Mouse (Mus musculus) intestine, embryonic 14.5 days (tissue): ENCODE data around the gene Kdm2a. TPM values are rescaled to one million over a fixed set of nuclear protein-coding genes. Genes with fewer than 3 reads are reported as not detected.

Experiments used
- ATAC-seq: fragments of 200-750 bp; cut with Nextera tagmentation; replicated peaks from 2 replicates; pipeline ENCODE4 v1.8.0; 2017; ENCODE audit warnings: low read depth, moderate number of reproducible peaks, moderate TSS enrichment, moderate library complexity; ENCODE audit not compliant: low FRiP score, low TSS enrichment
- DNase-seq: peaks from one replicate; pipeline ENCODE4 v3.0.0-alpha.2; 2018; ENCODE audit warnings: low spot score
- H3K27ac ChIP-seq: fragments of 300-500 bp; sonication (generic); 2 replicates; pipeline ENCODE4 v1.5.1; 2014; ENCODE audit warnings: low read depth, mild to moderate bottlenecking, control low read depth
- H3K27me3 ChIP-seq: fragments of 300-500 bp; sonication (generic); replicated peaks from 2 replicates; pipeline ENCODE4 v1.6.1; 2014; ENCODE audit warnings: low read length, control low read depth; ENCODE audit not compliant: control insufficient read depth, insufficient read depth
- H3K36me3 ChIP-seq: fragments of 300-500 bp; sonication (generic); 2 replicates; pipeline ENCODE4 v1.6.1; 2014; ENCODE audit warnings: low read length, control low read depth; ENCODE audit not compliant: control insufficient read depth, insufficient read depth
- H3K4me1 ChIP-seq: fragments of 300-500 bp; sonication (generic); replicated peaks from 2 replicates; pipeline ENCODE4 v1.6.1; 2014; ENCODE audit warnings: low read length, control low read depth, mixed read lengths; ENCODE audit not compliant: control insufficient read depth, insufficient read depth
- H3K4me2 ChIP-seq: fragments of 300-500 bp; sonication (generic); 2 replicates; pipeline ENCODE4 v1.6.1; 2014; ENCODE audit warnings: low read length
- H3K4me3 ChIP-seq: fragments of 300-500 bp; sonication (generic); 2 replicates; pipeline ENCODE4 v1.5.1; 2014; ENCODE audit warnings: low read depth, low read length, control low read depth, mixed read lengths
- H3K9ac ChIP-seq: fragments of 300-500 bp; sonication (generic); 2 replicates; pipeline ENCODE4 v1.6.1; 2014; ENCODE audit warnings: mild to moderate bottlenecking, low read length
- H3K9me3 ChIP-seq: fragments of 300-500 bp; sonication (generic); 2 replicates; pipeline ENCODE4 v1.6.1; 2016; ENCODE audit warnings: low read length, control low read depth; ENCODE audit not compliant: control insufficient read depth
- WGBS: fragments of 180-500 bp; shearing (Covaris S2); extraction: QIAGEN DNeasy Blood & Tissue Kit; methylation state at CpG from one replicate; pipeline ENCODE4 v1.1.7; 2014; 5-methylcytosine and 5-hydroxymethylcytosine counted together
- polyA plus RNA-seq: library from polyadenylated mRNA; unstranded; fragments of >200 nt; fragmentation: Nextera tagmentation; extraction: Ambion mirVana; gene quantifications from 2 replicates; pipeline ENCODE4 v1.2.1, GENCODE M21; 2014

Gene Kdm2a
- polyA plus RNA-seq, 1 experiment from 2014 or later = 56.7 TPM

- 10% methylated on average over 8 of the region's 8 CpGs for WGBS
- H3K36me3 ChIP-seq = no peaks in the 10 kb centered on the region
- H3K4me3 ChIP-seq = peak overlapping the region; percentile 75
- H3K9me3 ChIP-seq = peaks cover 3% of the 10 kb centered on the region; the same call in 1 of the 2 replicates
- DNase-seq = no peak
- H3K4me1 ChIP-seq = peaks cover 21% of the 10 kb centered on the region
- H3K9ac ChIP-seq = peak overlapping the region; percentile 62
- ATAC-seq = 0 out of 2 replicates have a peak, but pooled peaks have one; percentile 3
- H3K27me3 ChIP-seq = no peaks in the 10 kb centered on the region
- H3K4me2 ChIP-seq = peak overlapping the region; percentile 86
- H3K27ac ChIP-seq = no peak overlapping the region
Observed at GRCm38 (mm10) chr19:4438791-4439160, 40.7 kb upstream of the Kdm2a start.

DNA sequence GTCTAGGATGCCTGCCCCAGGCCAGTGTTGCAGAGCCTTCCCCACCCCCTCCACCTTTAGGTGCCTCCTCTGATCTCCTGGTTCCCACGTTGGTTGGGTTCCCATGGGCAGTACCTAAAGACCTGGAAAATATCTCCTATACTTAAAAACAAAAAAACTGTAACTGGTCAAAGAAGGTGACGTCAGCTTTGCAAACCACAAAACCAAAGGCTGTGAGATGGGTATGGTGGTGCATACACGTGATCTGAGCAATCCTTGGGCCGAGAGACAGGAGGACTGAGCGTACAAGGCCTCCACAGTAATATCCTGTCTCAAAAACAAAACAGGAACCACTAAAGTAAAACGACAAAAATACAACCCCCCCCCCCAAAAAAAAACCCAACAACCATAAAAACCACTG lies 39.8 kb upstream of the Kdm2a start:
- Histone ChIP-seq H3K9ac (no peak overlapping the region), H3K4me2 (no peak overlapping the region), H3K36me3 (no peaks in the 10 kb centered on the region)

DNA sequence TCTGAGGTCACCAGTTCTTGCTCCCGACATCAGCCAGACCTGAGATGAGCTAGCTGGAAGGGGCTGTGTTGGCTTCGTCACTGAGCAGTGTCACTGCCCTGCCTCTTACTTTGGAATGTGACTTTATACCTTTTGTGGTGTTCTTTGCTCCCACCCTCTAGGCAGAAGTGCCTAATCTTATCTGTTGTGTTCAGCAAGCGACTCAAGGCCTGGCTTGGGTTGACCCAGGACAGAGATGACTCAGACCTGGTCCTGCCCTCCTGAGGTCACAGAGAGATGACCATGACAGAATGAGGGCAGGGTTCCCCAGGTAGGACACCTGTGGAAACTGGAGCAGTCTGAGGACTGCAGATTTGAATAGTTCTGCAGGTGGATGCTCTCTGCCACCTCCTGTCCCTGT lies 38.2 kb upstream of the Kdm2a start:
- Histone ChIP-seq H3K9me3 (peaks cover 3% of the 10 kb centered on the region; the same call in 1 of the 2 replicates), H3K4me1 (peaks cover 13% of the 10 kb centered on the region), H3K4me3 (no peak overlapping the region), H3K9ac (no peak overlapping the region), H3K27ac (no peak overlapping the region), H3K36me3 (peaks cover 9% of the 10 kb centered on the region), H3K4me2 (no peak overlapping the region), H3K27me3 (no peaks in the 10 kb centered on the region)
- no peak for ATAC-seq
- 76% methylated on average over 3 of the region's 3 CpGs for WGBS
- no peak for DNase-seq

More for the DNA sequence above, 39.8 kb upstream of the Kdm2a start:
- Histone ChIP-seq H3K27ac (no peak overlapping the region), H3K4me3 (no peak overlapping the region), H3K4me1 (peaks cover 21% of the 10 kb centered on the region), H3K27me3 (no peaks in the 10 kb centered on the region), H3K9me3 (peaks cover 3% of the 10 kb centered on the region; the same call in 1 of the 2 replicates)
- ATAC-seq = no peak
- WGBS = 71% methylated on average over 6 of the region's 6 CpGs
- no peak for DNase-seq

- H3K9ac ChIP-seq = no peak overlapping the region
- no peak overlapping the region for H3K4me2 ChIP-seq
- WGBS = 92% methylated on average over 1 of the region's 1 CpGs
- H3K36me3 ChIP-seq = peaks cover 14% of the 10 kb centered on the region
- peaks cover 4% of the 10 kb centered on the region for H3K4me1 ChIP-seq
- H3K9me3 ChIP-seq = peaks cover 3% of the 10 kb centered on the region; the same call in 1 of the 2 replicates
- DNase-seq (no peak), ATAC-seq (no peak)
- H3K27ac ChIP-seq = no peak overlapping the region
- H3K27me3 ChIP-seq = no peaks in the 10 kb centered on the region
- H3K4me3 ChIP-seq = no peak overlapping the region
Observed at GRCm38 (mm10) chr19:4434999-4435398, 36.9 kb upstream of the Kdm2a start.

DNA sequence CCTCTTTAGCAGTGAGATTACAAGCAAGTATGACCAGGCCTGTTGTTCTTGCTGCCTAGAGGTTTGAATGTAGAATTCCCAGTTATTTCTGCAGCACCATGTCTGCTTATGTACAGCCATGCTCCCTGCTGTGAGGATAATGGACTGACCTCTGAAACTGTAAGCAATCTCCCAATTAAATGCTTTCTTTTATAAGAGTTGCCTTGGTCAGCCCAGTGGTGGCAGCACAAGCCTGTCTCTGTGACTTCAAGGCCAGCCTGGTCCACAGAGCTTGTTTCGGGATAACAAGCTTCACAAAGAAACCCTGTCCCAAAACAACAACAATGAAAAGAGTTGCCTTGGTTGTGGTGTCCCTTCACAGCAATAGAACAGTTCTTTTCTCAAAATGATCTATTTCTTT lies 35.7 kb upstream of the Kdm2a start:
- Histone ChIP-seq H3K27ac (no peak overlapping the region), H3K4me1 (no peaks in the 10 kb centered on the region; the same call in 1 of the 2 replicates), H3K9ac (no peak overlapping the region), H3K4me3 (no peak overlapping the region), H3K9me3 (peaks cover 3% of the 10 kb centered on the region; the same call in 1 of the 2 replicates), H3K36me3 (peaks cover 14% of the 10 kb centered on the region), H3K4me2 (no peak overlapping the region), H3K27me3 (no peaks in the 10 kb centered on the region)
- DNase-seq (no peak), ATAC-seq (no peak)
- WGBS = 90% methylated on average over 1 of the region's 1 CpGs

DNA sequence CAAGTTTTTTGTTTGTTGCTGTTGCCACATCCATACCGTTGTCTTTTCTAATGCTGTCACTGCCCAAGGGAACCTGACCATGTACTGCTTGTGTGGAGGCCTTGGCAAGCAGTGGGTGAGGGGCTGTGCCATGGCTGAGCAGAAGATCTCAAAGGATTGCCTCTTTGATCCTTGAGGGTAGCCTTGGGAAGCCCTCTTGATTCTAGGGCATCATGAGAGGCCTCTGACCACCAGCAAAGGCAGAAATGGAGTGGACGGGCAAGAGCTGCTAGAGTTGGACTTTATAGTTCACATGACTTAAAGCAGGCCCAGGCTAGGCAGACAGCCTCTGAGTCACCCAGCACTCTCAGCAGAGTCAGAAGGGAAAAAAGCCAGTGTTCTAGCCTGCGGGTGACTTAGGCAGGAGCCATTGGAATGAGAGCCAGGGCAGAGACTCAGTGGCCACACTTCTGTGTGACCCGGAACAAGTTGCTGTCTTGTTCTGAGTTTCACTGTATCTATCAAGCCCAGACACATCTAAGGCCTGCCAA lies 32.1 kb upstream of the Kdm2a start:
- H3K4me3 ChIP-seq = no peak overlapping the region
- no peaks in the 10 kb centered on the region for H3K9me3 ChIP-seq
- H3K4me1 ChIP-seq = no peaks in the 10 kb centered on the region
- H3K36me3 ChIP-seq = peaks cover 29% of the 10 kb centered on the region
- WGBS = 91% methylated on average over 4 of the region's 4 CpGs
- H3K4me2 ChIP-seq = no peak overlapping the region
- H3K27ac ChIP-seq = no peak overlapping the region
- DNase-seq (no peak), ATAC-seq (no peak)
- H3K27me3 ChIP-seq = no peaks in the 10 kb centered on the region
- no peak overlapping the region for H3K9ac ChIP-seq

DNA sequence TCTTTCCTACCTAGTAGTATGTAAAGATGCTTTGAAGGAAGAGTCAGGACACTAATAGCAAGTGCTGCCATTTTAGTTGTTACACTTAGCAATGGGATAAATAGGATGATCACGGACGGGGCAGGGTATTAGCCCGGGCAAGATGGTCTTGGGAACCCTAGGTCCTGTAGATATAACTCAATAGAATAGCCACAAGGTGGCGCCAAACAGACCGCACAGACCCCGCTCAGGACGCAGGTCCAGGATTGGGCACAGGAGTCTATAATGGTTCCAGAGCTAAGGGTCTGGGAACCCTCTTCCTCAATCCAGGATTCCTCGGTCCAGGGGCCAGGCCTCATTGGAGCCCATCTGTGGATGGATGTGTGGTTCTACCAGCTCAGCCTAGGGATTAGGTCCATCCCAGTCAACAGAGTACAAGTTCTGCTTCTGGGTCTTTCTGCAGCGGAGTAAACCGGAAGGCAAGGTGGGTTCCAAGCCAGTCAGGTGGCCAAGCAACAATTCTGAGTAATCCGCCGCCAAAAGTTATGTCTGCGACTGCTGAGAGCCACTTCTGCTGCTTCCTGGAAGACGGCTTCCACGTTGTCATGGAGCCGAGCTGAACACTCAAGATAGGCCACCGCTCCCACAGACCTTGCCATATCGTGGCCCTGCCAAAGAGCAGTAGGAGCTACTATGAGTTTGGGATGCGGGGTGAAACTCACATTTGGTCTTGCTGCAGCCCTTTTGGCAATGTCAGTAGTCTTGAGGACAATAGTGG lies 27.7 kb upstream of the Kdm2a start:
- Histone ChIP-seq H3K4me1 (no peaks in the 10 kb centered on the region), H3K4me3 (no peak overlapping the region), H3K27me3 (no peaks in the 10 kb centered on the region), H3K9ac (no peak overlapping the region), H3K36me3 (peaks cover 30% of the 10 kb centered on the region), H3K27ac (no peak overlapping the region), H3K9me3 (no peaks in the 10 kb centered on the region), H3K4me2 (no peak overlapping the region)
- DNase-seq (no peak), ATAC-seq (no peak)
- 78% methylated on average over 19 of the region's 19 CpGs for WGBS

DNA sequence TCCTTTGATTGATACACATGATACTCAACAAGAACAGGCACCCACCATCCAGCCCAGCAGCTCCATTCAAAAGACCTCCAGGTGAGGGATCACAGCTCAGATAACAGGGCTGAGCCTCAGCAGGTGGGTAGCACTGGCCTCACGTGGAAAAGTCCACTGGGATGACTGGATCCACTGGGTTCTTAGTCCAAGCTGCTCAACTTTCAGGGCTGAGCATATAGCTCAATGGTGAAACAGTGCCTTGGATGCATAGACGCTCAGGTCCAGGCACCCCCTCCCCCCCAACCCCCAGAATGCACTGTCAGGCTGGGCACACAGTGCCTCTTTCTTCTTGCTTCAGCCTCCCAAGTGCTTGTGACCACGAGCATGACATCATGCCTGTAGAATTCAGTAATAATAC lies 24.9 kb upstream of the Kdm2a start:
- 74% methylated on average over 3 of the region's 3 CpGs for WGBS
- H3K4me2 ChIP-seq = no peak overlapping the region
- DNase-seq (no peak), ATAC-seq (no peak)
- peaks cover 25% of the 10 kb centered on the region for H3K36me3 ChIP-seq
- no peaks in the 10 kb centered on the region for H3K9me3 ChIP-seq
- H3K4me3 ChIP-seq = no peak overlapping the region
- no peak overlapping the region for H3K27ac ChIP-seq
- no peaks in the 10 kb centered on the region for H3K27me3 ChIP-seq
- no peak overlapping the region for H3K9ac ChIP-seq
- H3K4me1 ChIP-seq = no peaks in the 10 kb centered on the region

DNA sequence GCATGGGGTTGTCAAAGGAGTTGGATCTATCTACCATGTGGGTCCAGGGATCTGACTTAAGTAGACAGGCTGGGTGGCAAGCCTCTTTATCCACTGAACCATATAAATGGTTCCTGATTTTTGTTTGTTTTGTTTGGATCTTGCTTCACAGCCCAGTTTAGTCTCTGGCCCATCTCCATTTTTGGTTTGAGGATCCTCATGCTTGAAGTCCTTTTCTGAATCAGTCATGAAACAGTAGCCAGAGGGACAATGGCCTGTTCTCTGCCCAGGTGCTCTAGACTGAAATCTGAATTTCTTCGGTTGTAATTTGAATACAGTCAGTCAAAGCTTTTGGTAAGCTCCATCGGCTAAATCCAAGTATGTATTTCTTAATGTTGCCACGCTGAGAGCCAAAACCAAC lies 24.5 kb upstream of the Kdm2a start:
- peaks cover 25% of the 10 kb centered on the region for H3K36me3 ChIP-seq
- H3K9ac ChIP-seq = no peak overlapping the region
- H3K4me2 ChIP-seq = no peak overlapping the region
- H3K4me1 ChIP-seq = no peaks in the 10 kb centered on the region
- no peaks in the 10 kb centered on the region for H3K9me3 ChIP-seq
- ATAC-seq (no peak), DNase-seq (no peak)
- WGBS = 97% methylated on average over 3 of the region's 3 CpGs
- H3K27ac ChIP-seq = no peak overlapping the region
- no peak overlapping the region for H3K4me3 ChIP-seq
- H3K27me3 ChIP-seq = no peaks in the 10 kb centered on the region
